Mouse (Mus musculus): ENCODE measurements around the gene Cyp4f18. TPM values are rescaled to one million over a fixed set of nuclear protein-coding genes. Genes with fewer than 3 reads are reported as not detected.
"Not testable (repeated sequence)": the region's sequence is repeated elsewhere in the genome, so short reads cannot be mapped to it uniquely, and the experiment has no call there.

Cyp4f18 gene
- 0.12 and 0.23 TPM in 2 replicates for polyA plus RNA-seq (2014; fragmentation: Nextera tagmentation; extraction: Ambion mirVana)

DNA sequence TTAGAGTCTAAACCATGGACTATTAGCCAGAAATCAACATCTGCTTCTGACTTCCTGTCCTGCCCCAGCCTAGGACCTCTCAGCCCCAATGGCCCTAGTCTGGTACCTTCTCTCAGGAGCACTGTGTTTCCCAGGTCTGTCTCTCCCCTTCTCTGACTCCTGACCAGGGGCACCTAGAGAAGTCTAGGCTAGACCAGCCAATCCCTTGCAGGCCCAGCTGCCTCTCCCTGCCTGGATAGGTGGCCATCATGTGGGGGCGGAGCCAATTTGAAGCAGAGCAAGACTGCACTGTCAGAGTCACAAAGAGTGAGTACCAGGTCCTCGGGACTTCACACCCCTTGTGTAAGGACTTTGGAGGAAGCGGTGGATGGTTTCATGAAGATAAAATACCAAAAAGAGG is at the start of gene Cyp4f18:
Gene Cyp4f18, minus strand, starts transcription at position 154 of the 400 bp plus-strand sequence.
- WGBS: 68% methylated on average over 3 of the region's 3 CpGs
- H3K4me2 ChIP-seq (ENCODE audit: low read length): no peak within 1 kb of the TSS
- H3K4me1 ChIP-seq (ENCODE audit: control insufficient read depth, insufficient read depth, low read length): no peaks in the 10 kb centered on the region
- no peak within 1 kb of the TSS for H3K4me3 ChIP-seq (ENCODE audit: low read depth, low read length)
- no peaks in the 10 kb centered on the region for H3K27me3 ChIP-seq (replicated peaks; ENCODE audit: control insufficient read depth, insufficient read depth, low read length)
- H3K9ac ChIP-seq (ENCODE audit: low read length): no peak within 1 kb of the TSS
- no peak within 1 kb of the TSS for H3K27ac ChIP-seq (ENCODE audit: low read depth, low read length)
- ATAC-seq (no peak), DNase-seq (ENCODE audit: low spot score) (no peak)
- H3K9me3 ChIP-seq (replicated peaks; ENCODE audit: control insufficient read depth, low read length): no peaks in the 10 kb centered on the region
- no peaks in the 10 kb centered on the region for H3K36me3 ChIP-seq (ENCODE audit: control insufficient read depth, insufficient read depth, low read length)

DNA sequence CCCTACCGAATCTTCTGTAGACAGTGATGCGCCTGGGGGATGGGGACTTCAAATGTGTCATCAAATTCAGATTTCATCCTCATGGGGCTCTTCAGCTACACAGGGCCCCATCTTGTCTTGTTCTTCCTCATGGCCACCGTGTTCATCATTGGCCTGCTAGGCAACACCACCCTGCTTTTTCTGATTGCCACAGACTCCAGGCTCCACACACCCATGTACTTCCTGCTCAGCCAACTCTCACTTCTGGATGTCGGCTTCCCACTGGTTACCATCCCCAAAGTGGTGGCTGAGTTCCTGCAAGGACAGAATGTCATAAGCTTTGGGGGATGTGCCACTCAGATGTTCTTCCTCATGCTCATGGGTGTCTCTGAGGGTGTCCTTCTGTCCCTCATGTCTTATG is 48.2 kb upstream of the Cyp4f18 start:
- H3K9ac ChIP-seq (ENCODE audit: low read length); H3K27ac ChIP-seq (ENCODE audit: low read depth, low read length); H3K9me3 ChIP-seq (replicated peaks; ENCODE audit: control insufficient read depth, low read length); H3K4me3 ChIP-seq (ENCODE audit: low read depth, low read length); DNase-seq (ENCODE audit: low spot score); ATAC-seq; H3K27me3 ChIP-seq (replicated peaks; ENCODE audit: control insufficient read depth, insufficient read depth, low read length); H3K4me1 ChIP-seq (ENCODE audit: control insufficient read depth, insufficient read depth, low read length); H3K4me2 ChIP-seq (ENCODE audit: low read length); H3K36me3 ChIP-seq (ENCODE audit: control insufficient read depth, insufficient read depth, low read length): not testable (repeated sequence)
- WGBS: 90% methylated on average over 3 of the region's 4 CpGs

DNA sequence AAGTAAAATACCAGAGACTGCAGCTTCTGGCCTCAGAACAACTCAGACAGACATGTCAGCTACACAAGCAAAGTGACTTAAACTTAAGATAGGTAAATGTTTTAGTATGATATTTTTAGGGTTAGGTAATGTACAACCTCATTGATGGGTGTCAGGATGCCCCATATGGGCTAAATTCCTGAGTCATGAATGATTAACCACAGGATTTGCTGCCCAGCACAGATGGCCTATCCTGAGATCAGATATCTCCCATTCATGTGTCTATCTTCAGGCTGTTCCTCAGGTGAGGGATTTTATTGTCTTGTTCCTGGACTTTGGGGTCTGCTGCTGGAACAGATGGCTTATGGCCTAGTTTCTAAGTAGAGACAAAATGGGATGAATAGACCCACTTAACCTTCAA is 45.2 kb upstream of the Cyp4f18 start:
- not testable (repeated sequence) for H3K4me3 ChIP-seq (ENCODE audit: low read depth, low read length); H3K27ac ChIP-seq (ENCODE audit: low read depth, low read length); H3K9ac ChIP-seq (ENCODE audit: low read length); H3K27me3 ChIP-seq (replicated peaks; ENCODE audit: control insufficient read depth, insufficient read depth, low read length); H3K36me3 ChIP-seq (ENCODE audit: control insufficient read depth, insufficient read depth, low read length); H3K4me2 ChIP-seq (ENCODE audit: low read length); DNase-seq (ENCODE audit: low spot score); H3K9me3 ChIP-seq (replicated peaks; ENCODE audit: control insufficient read depth, low read length); H3K4me1 ChIP-seq (ENCODE audit: control insufficient read depth, insufficient read depth, low read length); ATAC-seq

DNA sequence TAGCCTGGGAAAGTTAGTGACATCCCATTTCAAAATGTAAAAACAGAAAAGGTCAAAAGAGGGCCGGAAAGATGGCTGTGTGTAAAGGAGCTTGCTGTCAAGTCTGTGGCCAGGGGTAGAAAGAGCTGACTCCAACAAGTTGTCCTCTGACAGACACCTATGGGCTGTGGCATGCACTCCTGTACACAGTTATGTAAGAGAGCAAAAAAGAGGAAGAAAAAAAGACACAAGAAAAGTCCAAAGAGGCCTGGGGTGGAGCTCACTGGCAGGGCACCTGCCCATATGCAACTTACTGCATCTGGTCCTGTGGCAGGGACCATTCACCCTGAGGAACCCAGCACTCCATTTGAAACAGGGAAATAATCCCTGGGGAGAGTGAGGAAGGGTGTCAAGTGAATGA is 33.1 kb upstream of the Cyp4f18 start:
- 73% methylated on average over 1 of the region's 1 CpGs for WGBS
- DNase-seq (ENCODE audit: low spot score) (no peak), ATAC-seq (no peak)
- Histone ChIP-seq H3K27me3 (replicated peaks; ENCODE audit: control insufficient read depth, insufficient read depth, low read length) (no peaks in the 10 kb centered on the region), H3K4me2 (ENCODE audit: low read length) (no peak overlapping the region), H3K27ac (ENCODE audit: low read depth, low read length) (no peak overlapping the region), H3K4me3 (ENCODE audit: low read depth, low read length) (no peak overlapping the region), H3K36me3 (ENCODE audit: control insufficient read depth, insufficient read depth, low read length) (no peaks in the 10 kb centered on the region), H3K4me1 (ENCODE audit: control insufficient read depth, insufficient read depth, low read length) (no peaks in the 10 kb centered on the region), H3K9me3 (replicated peaks; ENCODE audit: control insufficient read depth, low read length) (no peaks in the 10 kb centered on the region), H3K9ac (ENCODE audit: low read length) (no peak overlapping the region)

DNA sequence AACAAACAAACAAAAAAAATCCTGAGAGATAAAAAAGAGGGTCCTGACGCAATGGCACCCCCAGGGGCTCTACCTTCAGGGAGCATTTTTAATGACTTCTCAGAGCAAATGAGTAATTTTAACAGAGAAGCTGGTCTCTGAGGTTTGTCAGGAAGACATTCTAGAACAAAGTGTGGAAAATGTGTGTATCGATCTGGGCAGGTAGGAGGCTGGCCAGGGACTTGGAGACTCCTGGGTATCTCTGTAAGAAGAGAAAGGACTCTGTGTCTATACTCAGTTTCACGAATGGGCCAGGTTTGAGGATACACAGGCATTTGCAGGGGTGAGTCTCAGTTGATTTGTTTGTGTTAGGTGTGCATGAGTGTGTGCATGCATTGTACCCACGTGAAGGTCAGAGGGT is 31.5 kb upstream of the Cyp4f18 start, which contains the start of gene Olfr372:
Gene Olfr372, plus strand, starts transcription at position 301 of the 400 bp plus-strand sequence.
- H3K4me2 ChIP-seq (ENCODE audit: low read length); H3K36me3 ChIP-seq (ENCODE audit: control insufficient read depth, insufficient read depth, low read length); H3K27me3 ChIP-seq (replicated peaks; ENCODE audit: control insufficient read depth, insufficient read depth, low read length); H3K4me1 ChIP-seq (ENCODE audit: control insufficient read depth, insufficient read depth, low read length); H3K4me3 ChIP-seq (ENCODE audit: low read depth, low read length); H3K9me3 ChIP-seq (replicated peaks; ENCODE audit: control insufficient read depth, low read length); DNase-seq (ENCODE audit: low spot score); H3K9ac ChIP-seq (ENCODE audit: low read length); ATAC-seq; H3K27ac ChIP-seq (ENCODE audit: low read depth, low read length): not testable (repeated sequence)
- 80% methylated on average over 4 of the region's 4 CpGs for WGBS

DNA sequence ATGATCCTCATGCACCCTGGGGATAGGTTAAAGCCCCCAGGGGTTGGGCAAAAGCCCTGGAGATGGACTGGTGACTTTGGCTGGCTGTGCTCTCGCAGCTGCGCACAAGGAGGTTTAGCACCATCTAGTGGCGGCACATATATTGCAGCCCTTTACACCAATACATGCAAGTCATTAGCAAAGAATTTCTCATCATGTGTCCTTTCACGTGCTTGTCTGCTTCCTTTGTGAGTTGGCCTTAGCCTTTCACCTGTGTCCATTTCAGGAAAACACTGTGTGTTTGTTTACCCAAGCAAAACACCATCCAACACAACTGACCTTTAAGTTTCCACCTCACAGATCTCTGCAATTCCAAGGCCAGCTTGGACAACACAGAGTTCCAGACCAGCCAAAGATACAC is 23.5 kb upstream of the Cyp4f18 start:
- ATAC-seq; H3K9ac ChIP-seq (ENCODE audit: low read length); H3K27me3 ChIP-seq (replicated peaks; ENCODE audit: control insufficient read depth, insufficient read depth, low read length); H3K27ac ChIP-seq (ENCODE audit: low read depth, low read length); H3K9me3 ChIP-seq (replicated peaks; ENCODE audit: control insufficient read depth, low read length); H3K4me3 ChIP-seq (ENCODE audit: low read depth, low read length); H3K4me2 ChIP-seq (ENCODE audit: low read length); H3K4me1 ChIP-seq (ENCODE audit: control insufficient read depth, insufficient read depth, low read length); H3K36me3 ChIP-seq (ENCODE audit: control insufficient read depth, insufficient read depth, low read length): not testable (repeated sequence)
- peak; percentile 51 for DNase-seq (ENCODE audit: low spot score)
- WGBS: 26% methylated on average over 4 of the region's 4 CpGs

DNA sequence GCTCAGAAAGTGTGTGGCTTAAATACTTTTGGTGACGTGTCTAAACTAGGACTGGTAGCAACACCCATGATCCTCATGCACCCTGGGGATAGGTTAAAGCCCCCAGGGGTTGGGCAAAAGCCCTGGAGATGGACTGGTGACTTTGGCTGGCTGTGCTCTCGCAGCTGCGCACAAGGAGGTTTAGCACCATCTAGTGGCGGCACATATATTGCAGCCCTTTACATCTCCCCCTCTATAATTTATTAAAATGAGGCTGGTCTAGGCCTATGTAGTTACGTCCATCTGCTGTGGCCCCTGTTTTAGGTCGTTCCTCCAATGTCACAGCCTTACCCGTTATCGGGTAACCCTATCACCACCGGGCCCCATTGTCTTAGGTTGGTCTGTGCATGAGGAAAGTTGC is 15.5 kb upstream of the Cyp4f18 start:
- DNase-seq (ENCODE audit: low spot score); H3K27ac ChIP-seq (ENCODE audit: low read depth, low read length); H3K4me2 ChIP-seq (ENCODE audit: low read length); H3K4me1 ChIP-seq (ENCODE audit: control insufficient read depth, insufficient read depth, low read length); H3K27me3 ChIP-seq (replicated peaks; ENCODE audit: control insufficient read depth, insufficient read depth, low read length); H3K4me3 ChIP-seq (ENCODE audit: low read depth, low read length); H3K36me3 ChIP-seq (ENCODE audit: control insufficient read depth, insufficient read depth, low read length); H3K9me3 ChIP-seq (replicated peaks; ENCODE audit: control insufficient read depth, low read length); ATAC-seq; H3K9ac ChIP-seq (ENCODE audit: low read length): not testable (repeated sequence)
- 21% methylated on average over 3 of the region's 9 CpGs for WGBS

DNA sequence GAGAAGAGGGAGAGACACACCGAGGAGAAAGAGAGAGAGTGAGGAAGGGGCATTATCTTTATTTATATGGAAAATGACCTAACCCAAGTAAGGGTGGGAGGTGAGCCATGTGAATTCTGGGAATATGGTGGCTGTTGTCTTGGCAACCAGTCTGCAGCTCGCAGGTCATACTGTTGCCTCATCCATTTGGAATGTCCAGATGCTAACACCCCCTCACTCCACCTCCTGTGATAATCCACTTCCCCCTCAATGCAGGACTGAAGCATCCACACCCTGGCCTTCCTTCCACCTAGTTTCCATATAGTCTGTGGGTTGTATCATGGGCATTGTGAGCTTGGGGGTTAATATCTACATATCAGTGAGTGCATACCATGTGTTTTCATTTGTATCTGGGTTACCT is 10.4 kb upstream of the Cyp4f18 start:
- no peak overlapping the region for H3K9ac ChIP-seq (ENCODE audit: low read length)
- H3K27me3 ChIP-seq (replicated peaks; ENCODE audit: control insufficient read depth, insufficient read depth, low read length): no peaks in the 10 kb centered on the region
- no peaks in the 10 kb centered on the region for H3K4me1 ChIP-seq (ENCODE audit: control insufficient read depth, insufficient read depth, low read length)
- no peaks in the 10 kb centered on the region for H3K36me3 ChIP-seq (ENCODE audit: control insufficient read depth, insufficient read depth, low read length)
- no peak overlapping the region for H3K4me3 ChIP-seq (ENCODE audit: low read depth, low read length)
- no peak overlapping the region for H3K27ac ChIP-seq (ENCODE audit: low read depth, low read length)
- no peak for DNase-seq (ENCODE audit: low spot score)
- H3K4me2 ChIP-seq (ENCODE audit: low read length): no peak overlapping the region
- 58% methylated on average over 2 of the region's 2 CpGs for WGBS
- no peak for ATAC-seq
- no peaks in the 10 kb centered on the region for H3K9me3 ChIP-seq (replicated peaks; ENCODE audit: control insufficient read depth, low read length)

DNA sequence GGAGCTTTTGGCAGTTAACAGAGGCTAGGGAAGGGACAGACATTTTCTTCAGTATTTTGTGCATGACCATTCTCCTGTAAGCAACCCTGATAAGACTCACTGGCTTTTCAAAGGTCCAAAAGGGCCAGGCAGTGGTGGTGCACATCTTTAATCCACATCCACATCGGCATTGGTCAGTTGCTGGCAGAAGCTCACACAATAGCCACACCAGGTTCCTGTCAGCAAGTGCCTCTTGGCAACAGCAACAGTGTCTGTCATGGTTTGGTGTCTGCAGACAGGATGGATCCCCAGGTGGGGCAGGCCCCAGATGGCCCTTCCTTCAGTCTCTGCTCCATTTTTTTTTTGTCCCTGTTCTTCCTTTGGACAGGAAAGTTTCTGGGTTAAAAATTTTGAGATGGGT is 9.6 kb upstream of the Cyp4f18 start:
- H3K4me1 ChIP-seq (ENCODE audit: control insufficient read depth, insufficient read depth, low read length); H3K27ac ChIP-seq (ENCODE audit: low read depth, low read length); H3K4me2 ChIP-seq (ENCODE audit: low read length); H3K9me3 ChIP-seq (replicated peaks; ENCODE audit: control insufficient read depth, low read length); ATAC-seq; H3K27me3 ChIP-seq (replicated peaks; ENCODE audit: control insufficient read depth, insufficient read depth, low read length); DNase-seq (ENCODE audit: low spot score); H3K4me3 ChIP-seq (ENCODE audit: low read depth, low read length); H3K9ac ChIP-seq (ENCODE audit: low read length); H3K36me3 ChIP-seq (ENCODE audit: control insufficient read depth, insufficient read depth, low read length): not testable (repeated sequence)
- 75% methylated on average over 1 of the region's 1 CpGs for WGBS

Measured in forebrain, embryonic 14.5 days (tissue).